Mouse (Mus musculus) ovary, postnatal 10 days (tissue): ENCODE measurements around the gene Sh3d21.

Experiments
- DNase-seq: peaks from one replicate; pipeline ENCODE4 v3.0.0; 2022; ENCODE audit warnings: low spot score

The Sh3d21 gene

DNA sequence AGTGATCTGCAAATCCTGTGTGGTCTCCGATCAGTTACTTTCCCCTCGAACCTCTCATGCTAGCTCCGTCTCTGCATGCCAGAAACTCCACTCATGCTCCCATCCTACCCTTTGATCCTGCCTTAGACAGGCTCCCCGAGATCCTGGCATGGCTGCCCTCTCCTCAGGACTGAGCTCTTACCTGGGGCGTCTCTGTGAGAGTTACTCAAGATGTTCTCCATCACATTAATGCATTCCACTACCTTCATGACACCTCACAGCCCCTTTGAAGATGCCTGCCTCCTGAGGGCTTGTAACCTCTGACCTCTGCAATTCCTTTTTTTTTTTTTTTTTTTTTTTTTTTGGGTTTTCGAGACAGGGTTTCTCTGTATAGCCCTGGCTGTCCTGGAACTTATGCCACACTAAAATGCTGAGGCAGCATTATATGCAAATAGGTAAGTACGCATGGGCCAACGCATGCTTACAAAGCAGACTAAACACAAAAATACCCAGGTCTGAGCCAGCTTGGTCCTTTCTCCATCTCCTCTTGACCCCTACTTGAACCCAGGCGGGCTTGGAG is 16.2 kb downstream of the Sh3d21 start:
- DNase-seq = no peak

GRCm38 (mm10) chr4:126145396-126145795 is 17.9 kb downstream of the Sh3d21 start:
- no peak for DNase-seq

- DNase-seq = no peak
These were observed 22.3 kb downstream of the Sh3d21 start for GRCm38 (mm10) chr4:126141021-126141420.

DNA sequence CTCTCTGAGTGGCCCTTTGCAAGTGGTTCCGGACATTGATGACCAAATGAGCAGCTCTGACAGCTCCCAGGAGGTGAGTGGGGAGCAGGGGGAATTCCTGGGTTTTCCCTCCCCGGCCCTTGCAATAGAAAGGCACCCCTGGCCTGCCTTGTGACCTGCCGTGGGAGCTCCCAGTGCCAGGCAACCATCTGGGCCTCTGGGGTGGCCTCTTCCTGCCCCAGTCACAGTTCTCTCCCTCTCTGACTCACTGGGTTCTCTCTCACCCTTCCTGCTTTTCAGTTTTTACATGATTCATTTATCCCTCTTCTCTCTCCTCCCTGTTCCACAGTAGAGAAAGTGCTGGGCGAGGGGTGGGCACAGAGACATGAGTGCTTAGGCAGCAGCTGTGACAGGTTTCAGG is 25.5 kb downstream of the Sh3d21 start:
- DNase-seq = no peak

- no peak for DNase-seq
These were observed 28.7 kb downstream of the Sh3d21 start for GRCm38 (mm10) chr4:126134639-126135038.

GRCm38 (mm10) chr4:126134236-126134635 is 29.1 kb downstream of the Sh3d21 start:
- DNase-seq = no peak

DNA sequence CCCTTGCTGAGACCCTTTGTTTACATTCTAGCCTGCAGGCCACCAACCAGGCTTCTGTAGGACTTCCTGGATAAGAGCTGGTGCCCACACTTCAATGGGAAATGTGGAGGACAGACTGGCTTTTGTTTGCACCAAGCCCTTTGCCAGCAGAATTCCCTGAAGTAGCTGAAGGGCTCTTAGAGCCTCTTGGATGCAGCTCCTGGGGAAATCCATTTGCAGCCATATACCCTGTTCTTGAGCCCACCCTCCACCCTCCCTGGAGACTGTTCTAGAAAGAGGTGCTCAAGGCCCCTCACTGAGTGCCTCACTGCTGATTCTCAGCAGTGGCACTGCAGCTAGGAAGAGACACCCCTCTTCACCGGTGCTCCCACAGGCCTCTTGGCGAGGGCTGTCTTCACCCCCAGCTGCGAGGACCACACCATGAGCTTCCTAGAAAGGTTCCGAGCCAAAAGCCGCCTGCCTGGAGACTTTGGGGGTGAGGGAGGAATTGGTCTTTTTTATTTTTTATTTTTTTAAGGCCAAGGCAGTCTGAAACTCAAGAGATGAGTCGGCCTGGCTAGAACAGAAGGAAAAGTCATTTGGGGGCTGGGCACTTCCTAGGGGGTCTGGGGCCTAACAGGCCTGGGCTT is 30.5 kb downstream of the Sh3d21 start:
- no peak for DNase-seq

GRCm38 (mm10) chr4:126131290-126132121 is 31.8 kb downstream of the Sh3d21 start:
- DNase-seq = no peak

DNA sequence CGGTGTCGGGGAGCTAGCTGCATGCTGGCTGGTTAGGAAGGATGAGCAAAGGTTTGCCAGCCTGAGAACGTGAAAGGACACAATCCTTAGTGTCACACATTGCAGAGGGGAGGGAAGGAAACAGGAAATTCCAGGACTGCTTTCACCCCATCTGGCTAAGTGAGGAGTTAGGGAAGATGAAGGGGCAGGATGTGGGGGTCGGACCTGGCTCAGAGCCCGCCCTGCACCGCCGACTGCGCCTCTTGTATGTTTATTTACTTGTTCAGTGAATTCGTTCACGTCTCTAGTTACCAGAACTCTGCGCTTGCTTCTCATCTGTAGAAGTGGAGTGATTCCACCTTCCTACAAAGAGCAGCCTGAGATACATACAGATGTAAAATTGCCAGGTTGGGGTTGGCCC is 32.8 kb downstream of the Sh3d21 start:
- DNase-seq = no peak

GRCm38 (mm10) chr4:126123309-126124040 is 39.8 kb downstream of the Sh3d21 start:
- DNase-seq = no peak

- DNase-seq = no peak
These were observed 42.8 kb downstream of the Sh3d21 start for GRCm38 (mm10) chr4:126120506-126120905.

DNA sequence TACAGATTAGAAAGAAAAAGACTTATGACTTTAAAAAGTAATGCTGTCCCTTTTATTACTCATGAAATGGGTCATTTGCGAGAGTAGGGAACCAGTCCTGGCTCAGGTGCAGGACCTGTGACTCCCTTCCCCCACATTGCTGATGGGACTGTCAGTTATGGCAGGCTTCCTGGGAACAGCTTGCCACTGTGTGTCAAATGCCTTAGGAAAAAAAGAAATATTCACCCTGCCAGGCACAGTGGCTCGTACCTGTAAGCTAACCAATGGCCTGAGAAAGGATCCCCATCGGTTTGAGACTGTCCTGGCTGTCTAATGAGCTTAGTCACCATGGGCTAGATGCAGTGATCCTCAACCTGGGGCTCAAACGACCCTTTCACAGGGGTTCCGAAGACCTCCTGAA is 43.2 kb downstream of the Sh3d21 start:
- DNase-seq = no peak

DNA sequence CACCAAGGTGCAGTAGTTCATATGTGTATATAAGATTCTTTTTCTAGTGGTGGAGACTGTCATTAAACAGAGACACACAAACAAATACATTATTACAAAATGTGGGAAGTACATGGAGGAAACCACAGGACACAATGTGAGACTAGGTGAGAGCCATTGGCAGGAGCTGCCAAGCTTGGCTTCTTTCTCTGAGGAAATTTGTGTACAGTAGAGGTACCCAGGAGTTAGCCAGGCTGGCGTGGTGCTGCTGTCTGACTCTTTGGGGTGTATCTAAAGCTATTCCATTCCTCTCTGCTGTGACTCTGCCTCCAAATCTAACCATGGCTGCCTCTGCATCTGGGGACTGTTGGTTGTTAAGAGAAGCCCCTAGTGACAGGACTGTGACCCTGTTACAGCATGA is 44.2 kb downstream of the Sh3d21 start:
- no peak for DNase-seq

GRCm38 (mm10) chr4:126118651-126119050 is 44.6 kb downstream of the Sh3d21 start:
- no peak for DNase-seq

- DNase-seq = no peak
These were observed 46.2 kb downstream of the Sh3d21 start for GRCm38 (mm10) chr4:126117116-126117515.

- no peak for DNase-seq
These were observed 47.3 kb downstream of the Sh3d21 start for GRCm38 (mm10) chr4:126115871-126116521.

DNA sequence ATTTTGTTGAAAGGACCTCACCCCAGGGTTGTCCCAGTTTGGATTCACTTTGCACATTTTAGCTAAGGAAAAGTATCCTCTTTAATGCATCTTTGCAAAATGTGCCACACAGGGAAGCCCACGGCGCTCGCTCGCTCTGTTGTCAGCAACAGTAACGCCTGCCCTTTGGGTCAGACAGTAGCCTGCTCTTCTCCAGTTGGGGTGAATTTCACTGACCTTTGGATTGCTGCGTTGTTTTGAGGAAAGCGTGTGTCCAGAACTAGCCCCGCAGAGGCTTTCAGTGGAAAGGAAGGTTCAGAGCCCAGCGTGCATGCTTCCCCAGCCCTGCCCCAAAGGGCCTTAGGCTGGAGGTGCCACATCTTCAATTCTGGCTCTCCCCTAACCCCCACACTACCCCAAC is 47.9 kb downstream of the Sh3d21 start:
- DNase-seq = no peak

DNA sequence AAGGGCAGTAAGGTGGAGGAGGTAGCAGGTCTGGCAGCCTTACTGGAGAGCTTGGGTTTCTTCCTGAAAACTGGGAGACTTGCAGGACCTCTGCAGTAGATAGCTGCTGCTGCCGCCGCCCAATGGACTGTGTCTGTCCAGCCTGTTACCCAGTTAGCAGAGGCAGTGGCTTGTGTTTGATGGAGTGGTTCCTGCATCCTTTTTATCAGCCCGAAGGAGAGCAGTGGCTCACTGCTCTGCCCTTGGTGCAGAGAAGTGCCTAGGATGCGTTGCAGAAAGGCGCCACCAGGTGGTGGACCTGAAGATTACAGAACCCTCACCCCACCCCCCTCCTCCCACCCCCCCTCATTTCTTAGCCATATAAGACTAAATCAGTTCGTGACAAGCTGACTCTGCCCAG is 49.3 kb downstream of the Sh3d21 start:
- no peak for DNase-seq

GRCm38 (mm10) chr4:126113243-126113642 is 50.0 kb downstream of the Sh3d21 start:
- no peak for DNase-seq

- DNase-seq = no peak
These were observed 52.1 kb downstream of the Sh3d21 start for GRCm38 (mm10) chr4:126111153-126111549.

GRCm38 (mm10) chr4:126110374-126111152 is 52.7 kb downstream of the Sh3d21 start:
- DNase-seq = peak; percentile 44
